Mouse (Mus musculus): ENCODE data around the gene Cxcr5. TPM values are rescaled to one million over a fixed set of nuclear protein-coding genes. Genes with fewer than 3 reads are reported as not detected.

The Cxcr5 gene
- polyA plus RNA-seq, 1 experiment from 2014 or later, result not detected

- Histone ChIP-seq H3K4me2 (ENCODE audit: low read length) (peak overlapping the region; percentile 95), H3K27ac (ENCODE audit: low read depth, low read length) (no peak overlapping the region; the same call in 1 of the 2 replicates), H3K27me3 (replicated peaks; ENCODE audit: control insufficient read depth, insufficient read depth, low read length) (no peaks in the 10 kb centered on the region), H3K9ac (ENCODE audit: low read length) (no peak overlapping the region), H3K4me3 (ENCODE audit: low read depth, low read length) (peak overlapping the region; percentile 3; the same call in 1 of the 2 replicates), H3K9me3 (replicated peaks; ENCODE audit: control insufficient read depth, low read length) (no peaks in the 10 kb centered on the region), H3K4me1 (ENCODE audit: control insufficient read depth, insufficient read depth, low read length) (peaks cover 84% of the 10 kb centered on the region), H3K36me3 (ENCODE audit: control insufficient read depth, insufficient read depth, low read length) (0 out of 2 replicates have a peak, but pooled peaks cover 5% of the 10 kb centered on the region)
- ATAC-seq (no peak), DNase-seq (ENCODE audit: low spot score) (no peak)
- 17% methylated on average over 17 of the region's 17 CpGs for WGBS
These were observed 71.3 kb downstream of the Cxcr5 start for GRCm38 (mm10) chr9:44490086-44490967.

DNA sequence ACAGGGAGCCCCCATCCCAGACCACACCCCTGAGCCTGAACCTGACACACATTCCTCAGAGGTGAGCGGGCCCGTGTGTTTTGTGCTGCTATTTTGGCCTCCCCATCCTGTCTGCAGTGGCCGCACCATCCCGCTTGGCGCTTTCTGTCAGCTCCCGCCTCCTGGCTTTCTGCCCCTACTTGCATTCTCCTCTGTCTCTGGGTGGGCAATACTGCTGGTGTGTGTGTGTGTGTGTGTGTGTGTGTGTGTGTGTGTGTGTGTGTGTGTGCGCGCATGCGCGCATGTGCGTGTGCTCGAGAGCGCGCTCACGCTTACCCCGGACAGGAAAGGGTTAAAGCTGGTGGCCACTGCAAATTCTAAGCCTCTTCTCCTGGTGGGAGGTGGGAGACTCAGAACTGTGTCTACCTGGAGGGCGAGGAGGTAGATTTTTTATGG lies 72.0 kb downstream of the Cxcr5 start:
- WGBS, result 2% methylated on average over 17 of the region's 17 CpGs
- 0 out of 2 replicates have a peak, but pooled peaks cover 5% of the 10 kb centered on the region for H3K36me3 ChIP-seq (ENCODE audit: control insufficient read depth, insufficient read depth, low read length)
- H3K4me2 ChIP-seq (ENCODE audit: low read length), result peak overlapping the region; percentile 95
- DNase-seq (ENCODE audit: low spot score) (peak; percentile 68), ATAC-seq (no peak)
- no peaks in the 10 kb centered on the region for H3K9me3 ChIP-seq (replicated peaks; ENCODE audit: control insufficient read depth, low read length)
- peak overlapping the region; percentile 74 for H3K27ac ChIP-seq (ENCODE audit: low read depth, low read length)
- peaks cover 85% of the 10 kb centered on the region for H3K4me1 ChIP-seq (ENCODE audit: control insufficient read depth, insufficient read depth, low read length)
- H3K9ac ChIP-seq (ENCODE audit: low read length), result peak overlapping the region; percentile 48
- no peaks in the 10 kb centered on the region for H3K27me3 ChIP-seq (replicated peaks; ENCODE audit: control insufficient read depth, insufficient read depth, low read length)
- peak overlapping the region; percentile 3 for H3K4me3 ChIP-seq (ENCODE audit: low read depth, low read length)

GRCm38 (mm10) chr9:44488855-44489381 lies 72.8 kb downstream of the Cxcr5 start:
- ATAC-seq (peak; percentile 53), DNase-seq (ENCODE audit: low spot score) (peak; percentile 92)
- WGBS, result 6% methylated on average over 5 of the region's 5 CpGs

GRCm38 (mm10) chr9:44488416-44488815 lies 73.3 kb downstream of the Cxcr5 start:
- Histone ChIP-seq H3K27ac (ENCODE audit: low read depth, low read length) (peak overlapping the region; percentile 74), H3K4me2 (ENCODE audit: low read length) (peak overlapping the region; percentile 95), H3K36me3 (ENCODE audit: control insufficient read depth, insufficient read depth, low read length) (0 out of 2 replicates have a peak, but pooled peaks cover 5% of the 10 kb centered on the region), H3K27me3 (replicated peaks; ENCODE audit: control insufficient read depth, insufficient read depth, low read length) (no peaks in the 10 kb centered on the region), H3K9me3 (replicated peaks; ENCODE audit: control insufficient read depth, low read length) (no peaks in the 10 kb centered on the region), H3K4me3 (ENCODE audit: low read depth, low read length) (0 out of 2 replicates have a peak overlapping the region, but pooled peaks have one; percentile 3), H3K9ac (ENCODE audit: low read length) (peak overlapping the region; percentile 48; the same call in 1 of the 2 replicates), H3K4me1 (ENCODE audit: control insufficient read depth, insufficient read depth, low read length) (peaks cover 80% of the 10 kb centered on the region)
- ATAC-seq, result peak; percentile 4
- WGBS, result 12% methylated on average over 8 of the region's 8 CpGs
- DNase-seq (ENCODE audit: low spot score), result no peak

More at GRCm38 (mm10) chr9:44488855-44489381, 72.8 kb downstream of the Cxcr5 start:
- Histone ChIP-seq H3K9ac (ENCODE audit: low read length) (peak overlapping the region; percentile 48), H3K27me3 (replicated peaks; ENCODE audit: control insufficient read depth, insufficient read depth, low read length) (no peaks in the 10 kb centered on the region), H3K4me1 (ENCODE audit: control insufficient read depth, insufficient read depth, low read length) (peaks cover 85% of the 10 kb centered on the region), H3K4me2 (ENCODE audit: low read length) (peak overlapping the region; percentile 95), H3K4me3 (ENCODE audit: low read depth, low read length) (peak overlapping the region; percentile 3), H3K9me3 (replicated peaks; ENCODE audit: control insufficient read depth, low read length) (no peaks in the 10 kb centered on the region), H3K36me3 (ENCODE audit: control insufficient read depth, insufficient read depth, low read length) (0 out of 2 replicates have a peak, but pooled peaks cover 5% of the 10 kb centered on the region), H3K27ac (ENCODE audit: low read depth, low read length) (peak overlapping the region; percentile 74)

DNA sequence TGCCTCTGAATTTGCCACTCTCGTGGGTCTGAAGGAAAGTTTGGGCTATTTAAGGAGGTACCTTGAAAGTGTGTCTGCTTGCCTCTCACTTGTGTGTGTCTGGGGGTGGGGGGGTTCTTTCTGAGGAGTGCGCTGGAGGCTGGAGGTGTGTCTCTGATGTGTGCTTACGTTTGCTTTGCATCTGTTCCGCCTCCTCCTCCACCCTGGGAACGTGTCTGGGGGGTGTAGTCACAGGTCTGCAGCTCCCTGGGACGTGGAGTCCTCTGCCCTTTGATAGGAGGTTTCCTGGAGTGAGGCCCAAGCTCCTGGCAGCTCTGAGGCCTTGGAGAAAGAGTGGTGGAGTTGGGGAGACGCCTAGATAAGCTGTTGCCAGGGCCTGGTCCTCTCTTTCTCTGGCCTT lies 74.2 kb downstream of the Cxcr5 start:
- WGBS, result 9% methylated on average over 7 of the region's 7 CpGs
- DNase-seq (ENCODE audit: low spot score) (no peak), ATAC-seq (no peak)
- peaks cover 71% of the 10 kb centered on the region for H3K4me1 ChIP-seq (ENCODE audit: control insufficient read depth, insufficient read depth, low read length)
- H3K27me3 ChIP-seq (replicated peaks; ENCODE audit: control insufficient read depth, insufficient read depth, low read length), result no peaks in the 10 kb centered on the region
- H3K9ac ChIP-seq (ENCODE audit: low read length), result peak overlapping the region; percentile 46
- H3K9me3 ChIP-seq (replicated peaks; ENCODE audit: control insufficient read depth, low read length), result no peaks in the 10 kb centered on the region
- H3K4me2 ChIP-seq (ENCODE audit: low read length), result peak overlapping the region; percentile 95
- peak overlapping the region; percentile 12 for H3K4me3 ChIP-seq (ENCODE audit: low read depth, low read length)
- H3K36me3 ChIP-seq (ENCODE audit: control insufficient read depth, insufficient read depth, low read length), result 0 out of 2 replicates have a peak, but pooled peaks cover 5% of the 10 kb centered on the region
- peak overlapping the region; percentile 74 for H3K27ac ChIP-seq (ENCODE audit: low read depth, low read length)

- 0 out of 2 replicates have a peak, but pooled peaks cover 3% of the 10 kb centered on the region for H3K36me3 ChIP-seq (ENCODE audit: control insufficient read depth, insufficient read depth, low read length)
- H3K9me3 ChIP-seq (replicated peaks; ENCODE audit: control insufficient read depth, low read length), result no peaks in the 10 kb centered on the region
- H3K4me2 ChIP-seq (ENCODE audit: low read length), result peak overlapping the region; percentile 95
- 15% methylated on average over 15 of the region's 15 CpGs for WGBS
- H3K27ac ChIP-seq (ENCODE audit: low read depth, low read length), result peak overlapping the region; percentile 74; the same call in 1 of the 2 replicates
- H3K27me3 ChIP-seq (replicated peaks; ENCODE audit: control insufficient read depth, insufficient read depth, low read length), result no peaks in the 10 kb centered on the region
- peak overlapping the region; percentile 46 for H3K9ac ChIP-seq (ENCODE audit: low read length)
- no peak for ATAC-seq
- H3K4me1 ChIP-seq (ENCODE audit: control insufficient read depth, insufficient read depth, low read length), result peaks cover 72% of the 10 kb centered on the region
- peak overlapping the region; percentile 12 for H3K4me3 ChIP-seq (ENCODE audit: low read depth, low read length)
- no peak for DNase-seq (ENCODE audit: low spot score)
These were observed 74.8 kb downstream of the Cxcr5 start for GRCm38 (mm10) chr9:44486741-44487421.

DNA sequence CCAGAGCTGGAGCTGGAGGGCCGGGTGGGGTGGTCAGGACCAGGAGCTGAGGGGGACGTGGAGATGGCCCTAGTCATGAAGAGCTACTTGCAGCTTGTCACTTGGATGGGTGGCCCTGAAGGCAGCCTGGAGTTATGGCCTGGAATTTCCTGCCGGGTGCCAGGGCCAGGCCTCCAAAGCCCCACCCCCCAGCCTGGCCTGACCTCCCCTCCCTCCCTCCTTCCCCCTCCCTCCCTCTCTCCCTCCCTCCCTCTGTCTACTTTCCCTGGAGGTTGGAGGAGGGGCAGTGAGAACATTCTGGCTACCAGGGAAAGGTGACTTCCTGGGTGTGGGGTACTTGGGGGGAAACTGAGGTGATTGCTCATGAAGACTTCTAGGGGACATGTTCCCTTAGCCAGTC lies 75.3 kb downstream of the Cxcr5 start:
- no peak for DNase-seq (ENCODE audit: low spot score)
- Histone ChIP-seq H3K9me3 (replicated peaks; ENCODE audit: control insufficient read depth, low read length) (no peaks in the 10 kb centered on the region), H3K4me1 (ENCODE audit: control insufficient read depth, insufficient read depth, low read length) (peaks cover 76% of the 10 kb centered on the region), H3K4me2 (ENCODE audit: low read length) (peak overlapping the region; percentile 95), H3K27me3 (replicated peaks; ENCODE audit: control insufficient read depth, insufficient read depth, low read length) (no peaks in the 10 kb centered on the region), H3K36me3 (ENCODE audit: control insufficient read depth, insufficient read depth, low read length) (no peaks in the 10 kb centered on the region), H3K9ac (ENCODE audit: low read length) (peak overlapping the region; percentile 90), H3K27ac (ENCODE audit: low read depth, low read length) (0 out of 2 replicates have a peak overlapping the region, but pooled peaks have one; percentile 74), H3K4me3 (ENCODE audit: low read depth, low read length) (peak overlapping the region; percentile 99; the same call in 1 of the 2 replicates)
- ATAC-seq, result no peak
- 7% methylated on average over 3 of the region's 3 CpGs for WGBS

- Histone ChIP-seq H3K9me3 (replicated peaks; ENCODE audit: control insufficient read depth, low read length) (no peaks in the 10 kb centered on the region), H3K36me3 (ENCODE audit: control insufficient read depth, insufficient read depth, low read length) (no peaks in the 10 kb centered on the region), H3K4me2 (ENCODE audit: low read length) (peak overlapping the region; percentile 95), H3K27me3 (replicated peaks; ENCODE audit: control insufficient read depth, insufficient read depth, low read length) (no peaks in the 10 kb centered on the region), H3K4me1 (ENCODE audit: control insufficient read depth, insufficient read depth, low read length) (peaks cover 72% of the 10 kb centered on the region), H3K4me3 (ENCODE audit: low read depth, low read length) (peak overlapping the region; percentile 99), H3K9ac (ENCODE audit: low read length) (peak overlapping the region; percentile 90), H3K27ac (ENCODE audit: low read depth, low read length) (no peak overlapping the region; the same call in 1 of the 2 replicates)
- DNase-seq (ENCODE audit: low spot score), result no peak
- WGBS, result 20% methylated on average over 14 of the region's 14 CpGs
- ATAC-seq, result no peak
These were observed 76.0 kb downstream of the Cxcr5 start for GRCm38 (mm10) chr9:44485516-44486161.
